Mouse (Mus musculus): ENCODE measurements around the gene Ppp1r1a. TPM values are rescaled to one million over a fixed set of nuclear protein-coding genes. Genes with fewer than 3 reads are reported as not detected.
A peak's percentile ranks its signal among the peaks of the same experiment; 100 is the strongest.

The Ppp1r1a gene
- total and polyA plus RNA-seq, 2 experiments from 2014 or later, result 109 to 206 TPM

DNA sequence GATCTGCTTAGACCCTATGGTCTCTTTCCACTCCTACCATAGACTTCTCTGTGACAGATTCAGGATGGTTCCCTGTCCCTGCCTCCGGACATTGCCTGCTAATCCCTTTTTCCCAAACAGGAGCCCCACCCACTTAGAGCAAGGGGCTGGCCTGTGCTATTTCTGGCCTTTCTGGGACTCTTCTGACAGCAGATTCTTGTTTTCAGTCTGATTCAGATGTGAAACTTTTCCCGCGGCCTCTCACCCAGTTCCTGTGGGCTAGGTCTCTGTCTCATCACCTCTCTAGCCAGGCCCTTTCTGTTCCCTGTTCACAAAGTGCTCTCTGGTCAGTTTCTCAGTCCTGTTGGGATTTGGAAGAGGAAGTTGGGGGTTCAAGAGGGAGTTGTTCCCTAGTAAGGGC, 22.9 kb downstream of the Ppp1r1a start:
- ATAC-seq (no peak), DNase-seq (no peak)
- Histone ChIP-seq H3K9ac (peak overlapping the region; percentile 54), H3K9me3 (ENCODE audit: low read length) (no peaks in the 10 kb centered on the region), H3K27me3 (ENCODE audit: insufficient read depth, low read length) (no peaks in the 10 kb centered on the region), H3K36me3 (ENCODE audit: insufficient read depth) (no peaks in the 10 kb centered on the region), H3K27ac (ENCODE audit: low read depth, low read length) (peak overlapping the region; percentile 80), H3K4me2 (ENCODE audit: low read depth) (peak overlapping the region; percentile 45), H3K4me1 (ENCODE audit: insufficient read depth) (peaks cover 24% of the 10 kb centered on the region), H3K4me3 (ENCODE audit: low read depth, low read length) (peak overlapping the region; percentile 33; the same call in 1 of the 2 replicates)
- no peak for TF ChIP-seq CTCF (IDR thresholded peaks at IDR 0.05; ENCODE audit: low read depth)
- WGBS, result 15% methylated on average over 3 of the region's 3 CpGs

DNA sequence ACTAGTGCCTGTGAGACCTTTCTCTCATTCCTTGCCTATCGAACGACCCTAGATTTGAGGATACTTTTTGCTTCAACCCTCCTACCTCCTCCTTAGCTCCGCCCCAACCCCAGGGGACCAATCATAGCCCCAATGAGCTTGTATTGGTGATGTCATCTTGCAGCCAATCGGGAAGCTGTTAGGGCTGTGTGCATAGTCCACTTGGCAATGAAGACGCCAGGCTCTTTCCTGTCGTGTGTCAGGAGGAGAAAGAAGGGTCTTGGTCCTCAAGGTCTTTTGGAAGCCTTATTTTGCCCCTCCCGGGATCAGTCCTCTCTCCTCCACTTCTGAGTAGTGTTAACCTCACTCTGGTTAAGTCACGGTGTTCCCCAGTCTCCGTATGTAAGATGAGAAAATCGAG, 23.7 kb downstream of the Ppp1r1a start:
- no peak for TF ChIP-seq CTCF (IDR thresholded peaks at IDR 0.05; ENCODE audit: low read depth)
- WGBS, result 3% methylated on average over 10 of the region's 10 CpGs
- H3K9me3 ChIP-seq (ENCODE audit: low read length), result no peaks in the 10 kb centered on the region

DNA sequence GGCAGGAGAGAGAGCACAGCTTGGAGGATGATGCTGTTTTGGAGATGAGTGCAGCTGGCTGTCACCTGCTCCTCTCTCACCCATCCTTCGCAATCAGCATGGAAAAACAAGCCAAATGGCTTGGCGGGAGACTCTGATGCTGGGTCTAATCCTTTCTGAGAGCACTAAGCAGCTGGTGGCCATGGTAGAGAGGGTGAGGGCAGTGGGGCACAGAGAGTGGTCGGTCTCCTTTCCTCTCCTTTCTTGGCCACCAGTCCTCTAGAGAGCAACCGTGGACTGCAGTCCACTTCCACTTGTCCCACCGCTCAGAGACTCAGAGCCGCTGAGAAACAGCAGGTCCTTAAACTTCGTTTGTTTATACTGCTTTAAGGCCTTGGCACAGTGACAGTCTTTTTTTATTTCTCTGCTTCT, 24.2 kb downstream of the Ppp1r1a start:
- Histone ChIP-seq H3K9ac (no peak overlapping the region), H3K36me3 (ENCODE audit: insufficient read depth) (no peaks in the 10 kb centered on the region), H3K27ac (ENCODE audit: low read depth, low read length) (peak overlapping the region; percentile 80; the same call in 1 of the 2 replicates), H3K4me3 (ENCODE audit: low read depth, low read length) (peak overlapping the region; percentile 33; the same call in 1 of the 2 replicates), H3K27me3 (ENCODE audit: insufficient read depth, low read length) (no peaks in the 10 kb centered on the region), H3K4me2 (ENCODE audit: low read depth) (peak overlapping the region; percentile 45), H3K4me1 (ENCODE audit: insufficient read depth) (peaks cover 24% of the 10 kb centered on the region), H3K9me3 (ENCODE audit: low read length) (no peaks in the 10 kb centered on the region)
- TF ChIP-seq CTCF (IDR thresholded peaks at IDR 0.05; ENCODE audit: low read depth), result no peak
- DNase-seq (peak; percentile 41), ATAC-seq (peak; percentile 36)
- 5% methylated on average over 7 of the region's 7 CpGs for WGBS

More for the DNA sequence above, 23.7 kb downstream of the Ppp1r1a start:
- ATAC-seq (peak; percentile 98), DNase-seq (peak; percentile 94)
- Histone ChIP-seq H3K27me3 (ENCODE audit: insufficient read depth, low read length) (no peaks in the 10 kb centered on the region), H3K4me2 (ENCODE audit: low read depth) (peak overlapping the region; percentile 45), H3K4me3 (ENCODE audit: low read depth, low read length) (peak overlapping the region; percentile 33), H3K4me1 (ENCODE audit: insufficient read depth) (peaks cover 24% of the 10 kb centered on the region), H3K9ac (peak overlapping the region; percentile 54), H3K27ac (ENCODE audit: low read depth, low read length) (peak overlapping the region; percentile 80), H3K36me3 (ENCODE audit: insufficient read depth) (no peaks in the 10 kb centered on the region)

DNA sequence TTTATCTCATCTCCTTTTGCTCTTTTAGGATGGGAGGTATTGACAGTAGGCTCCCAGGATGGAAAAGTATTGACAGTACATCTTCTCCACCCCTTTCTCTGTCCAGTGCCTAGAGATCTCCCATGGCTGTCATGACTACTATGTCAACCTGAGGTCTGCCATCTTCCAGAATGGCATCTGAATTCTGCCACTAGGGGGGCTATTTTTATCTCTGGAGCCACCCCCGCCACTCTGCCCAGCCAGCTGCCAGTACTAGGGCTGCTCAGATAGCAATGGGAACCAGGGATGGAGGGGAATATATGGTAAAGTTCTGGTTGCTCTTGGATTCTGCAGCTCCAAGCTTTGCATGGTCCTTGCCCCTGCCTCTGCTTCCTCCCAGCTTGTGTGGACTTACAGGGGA, 26.2 kb downstream of the Ppp1r1a start:
- ATAC-seq (no peak), DNase-seq (no peak)
- 70% methylated on average over 1 of the region's 1 CpGs for WGBS
- Histone ChIP-seq H3K36me3 (ENCODE audit: insufficient read depth) (no peaks in the 10 kb centered on the region), H3K4me3 (ENCODE audit: low read depth, low read length) (no peak overlapping the region), H3K4me2 (ENCODE audit: low read depth) (no peak overlapping the region), H3K4me1 (ENCODE audit: insufficient read depth) (peaks cover 20% of the 10 kb centered on the region), H3K9me3 (ENCODE audit: low read length) (no peaks in the 10 kb centered on the region), H3K27ac (ENCODE audit: low read depth, low read length) (no peak overlapping the region), H3K27me3 (ENCODE audit: insufficient read depth, low read length) (no peaks in the 10 kb centered on the region), H3K9ac (no peak overlapping the region)
- no peak; the same call in 1 of the 2 replicates for TF ChIP-seq CTCF (IDR thresholded peaks at IDR 0.05; ENCODE audit: low read depth)

DNA sequence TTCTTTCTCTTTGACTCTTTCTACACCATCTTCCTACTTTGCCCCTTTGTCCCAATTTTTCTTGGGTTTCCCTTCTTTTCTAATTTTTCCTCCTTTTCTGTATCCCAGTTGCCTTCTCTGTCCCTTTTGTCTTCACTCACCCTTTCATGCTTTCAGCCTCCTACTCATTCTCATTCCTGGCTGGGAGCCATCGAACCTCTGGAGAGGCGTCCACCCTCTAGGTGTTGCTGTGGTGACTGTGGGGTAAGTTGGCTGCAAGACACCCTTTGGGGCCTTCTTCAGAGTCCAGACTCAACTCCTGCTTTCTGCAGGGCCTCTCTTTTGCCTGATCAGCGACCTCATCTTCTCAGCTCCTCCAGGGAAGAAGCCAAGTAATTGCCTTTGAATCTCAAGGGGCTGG, 28.5 kb downstream of the Ppp1r1a start:
- no peak overlapping the region for H3K9ac ChIP-seq
- WGBS, result 36% methylated on average over 3 of the region's 3 CpGs

DNA sequence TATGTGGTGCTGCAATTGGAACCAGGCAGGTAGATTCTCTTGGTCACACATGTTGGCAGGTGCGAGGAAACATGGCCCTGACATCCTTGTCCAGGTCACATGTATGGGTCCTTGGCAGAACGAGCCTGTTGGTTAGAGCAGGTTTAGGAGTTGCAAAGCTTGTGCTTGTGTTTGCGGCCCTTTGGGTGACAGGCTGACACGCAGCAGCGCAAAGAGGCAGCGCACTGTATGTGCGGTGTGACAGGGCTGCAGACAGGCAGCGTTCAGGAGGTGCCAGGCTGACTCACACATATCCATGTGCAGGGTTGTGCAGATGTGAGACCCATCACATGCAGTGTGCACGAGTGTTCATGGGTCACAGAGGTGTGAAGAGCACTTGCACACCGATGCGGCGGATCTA, 34.1 kb downstream of the Ppp1r1a start:
- H3K4me1 ChIP-seq (ENCODE audit: insufficient read depth), result peaks cover 5% of the 10 kb centered on the region; the same call in 1 of the 2 replicates
- peak overlapping the region; percentile 72 for H3K27ac ChIP-seq (ENCODE audit: low read depth, low read length)
- peak; percentile 49 for ATAC-seq
- no peaks in the 10 kb centered on the region; the same call in 1 of the 2 replicates for H3K27me3 ChIP-seq (ENCODE audit: insufficient read depth, low read length)
- 20% methylated on average over 12 of the region's 12 CpGs for WGBS
- H3K4me2 ChIP-seq (ENCODE audit: low read depth), result peak overlapping the region; percentile 85
- TF ChIP-seq CTCF (IDR thresholded peaks at IDR 0.05; ENCODE audit: low read depth), result no peak
- H3K9ac ChIP-seq, result peak overlapping the region; percentile 76
- DNase-seq, result peak; percentile 49
- peak overlapping the region; percentile 66 for H3K4me3 ChIP-seq (ENCODE audit: low read depth, low read length)
- H3K36me3 ChIP-seq (ENCODE audit: insufficient read depth), result no peaks in the 10 kb centered on the region
- H3K9me3 ChIP-seq (ENCODE audit: low read length), result no peaks in the 10 kb centered on the region

More for the DNA sequence above, 28.5 kb downstream of the Ppp1r1a start:
- ATAC-seq (no peak), DNase-seq (no peak)
- Histone ChIP-seq H3K9me3 (ENCODE audit: low read length) (no peaks in the 10 kb centered on the region), H3K4me1 (ENCODE audit: insufficient read depth) (peaks cover 11% of the 10 kb centered on the region), H3K36me3 (ENCODE audit: insufficient read depth) (no peaks in the 10 kb centered on the region), H3K27me3 (ENCODE audit: insufficient read depth, low read length) (no peaks in the 10 kb centered on the region), H3K4me3 (ENCODE audit: low read depth, low read length) (no peak overlapping the region), H3K4me2 (ENCODE audit: low read depth) (no peak overlapping the region), H3K27ac (ENCODE audit: low read depth, low read length) (no peak overlapping the region)
- TF ChIP-seq CTCF (IDR thresholded peaks at IDR 0.05; ENCODE audit: low read depth), result no peak

DNA sequence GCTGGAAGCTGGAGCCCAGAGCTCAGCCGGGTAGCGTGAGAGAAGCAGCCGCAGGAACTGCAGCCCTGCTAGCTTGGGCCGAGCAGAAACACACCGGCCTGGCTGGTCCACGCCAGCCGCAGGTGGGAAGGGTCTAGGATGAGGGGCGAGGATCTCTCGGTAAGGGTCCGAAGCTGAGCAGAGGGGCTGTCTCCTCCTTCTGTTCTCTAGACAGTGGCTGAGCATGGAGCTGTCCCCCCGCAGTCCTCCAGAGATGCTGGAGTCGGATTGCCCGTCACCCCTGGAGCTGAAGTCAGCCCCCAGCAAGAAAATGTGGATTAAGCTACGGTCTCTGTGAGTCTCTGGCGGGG, 34.6 kb downstream of the Ppp1r1a start:
- H3K36me3 ChIP-seq (ENCODE audit: insufficient read depth), result no peaks in the 10 kb centered on the region

More for the DNA sequence above, 34.6 kb downstream of the Ppp1r1a start:
- DNase-seq (no peak), ATAC-seq (no peak; the same call in 1 of the 2 replicates)
- no peaks in the 10 kb centered on the region; the same call in 1 of the 2 replicates for H3K27me3 ChIP-seq (ENCODE audit: insufficient read depth, low read length)
- peaks cover 5% of the 10 kb centered on the region; the same call in 1 of the 2 replicates for H3K4me1 ChIP-seq (ENCODE audit: insufficient read depth)
- H3K4me3 ChIP-seq (ENCODE audit: low read depth, low read length), result peak overlapping the region; percentile 66
- H3K4me2 ChIP-seq (ENCODE audit: low read depth), result peak overlapping the region; percentile 85
- peak overlapping the region; percentile 76 for H3K9ac ChIP-seq
- 0% methylated on average over 15 of the region's 15 CpGs for WGBS
- H3K27ac ChIP-seq (ENCODE audit: low read depth, low read length), result peak overlapping the region; percentile 72
- TF ChIP-seq CTCF (IDR thresholded peaks at IDR 0.05; ENCODE audit: low read depth), result no peak
- H3K9me3 ChIP-seq (ENCODE audit: low read length), result no peaks in the 10 kb centered on the region
